Mouse (Mus musculus) myocyte (in vitro differentiated cells): Measurements from ENCODE around the gene Fyn. TPM values are rescaled to one million over a fixed set of nuclear protein-coding genes. Genes with fewer than 3 reads are reported as not detected.

Experiments used
- H3K27me3 ChIP-seq: one replicate; pipeline ENCODE4 v1.6.1; 2011; ENCODE audit not compliant: control insufficient read depth, insufficient read depth, insufficient read length
- H3K36me3 ChIP-seq: one replicate; pipeline ENCODE4 v1.6.1; 2011; ENCODE audit not compliant: control insufficient read depth, insufficient read depth
- H3K4me2 ChIP-seq: one replicate; pipeline ENCODE4 v1.6.1; 2011; ENCODE audit warnings: low read depth, control low read depth
- H3K4me3 ChIP-seq: one replicate; pipeline ENCODE4 v1.5.1; 2011; ENCODE audit warnings: mild to moderate bottlenecking, control low read depth, moderate library complexity
- H3K79me2 ChIP-seq: one replicate; pipeline ENCODE4 v1.6.1; 2011; ENCODE audit not compliant: control insufficient read depth, insufficient read depth
- H3ac ChIP-seq: one replicate; pipeline ENCODE4 v1.6.1; 2011; ENCODE audit not compliant: control insufficient read depth, insufficient read length
- CEBPB ChIP-seq: IDR thresholded peaks from 2 replicates; pipeline ENCODE4 v1.6.1; 2011; ENCODE audit warnings: mild to moderate bottlenecking, moderate library complexity; ENCODE audit not compliant: poor library complexity, insufficient read depth, severe bottlenecking
- E2F4 ChIP-seq: IDR thresholded peaks from one replicate; pipeline ENCODE4 v1.6.1; 2011; ENCODE audit warnings: mild to moderate bottlenecking, control low read depth, moderate library complexity; ENCODE audit not compliant: insufficient read depth
- MAX ChIP-seq: IDR thresholded peaks from one replicate; pipeline ENCODE4 v1.6.1; 2011; ENCODE audit warnings: low read depth, mild to moderate bottlenecking, control low read depth
- MYOD1 ChIP-seq, 3 experiments: IDR thresholded peaks; one replicate each; pipeline ENCODE4 v1.6.1; 2011; ENCODE audit warnings: control low read depth in 2 of 3, low read depth in 2 of 3, mild to moderate bottlenecking in 2 of 3, moderate library complexity in 1 of 3; ENCODE audit not compliant: insufficient read length in 2 of 3, control insufficient read depth in 1 of 3
- MYOG ChIP-seq, 3 experiments: IDR thresholded peaks; one replicate each; pipeline ENCODE4 v1.6.1; 2011; ENCODE audit warnings: control low read depth in 2 of 3, low read depth in 2 of 3, mild to moderate bottlenecking in 2 of 3; ENCODE audit not compliant: insufficient read length in 2 of 3, control insufficient read depth in 1 of 3, insufficient read depth in 1 of 3
- POLR2A ChIP-seq: IDR thresholded peaks from one replicate; pipeline ENCODE4 v1.6.1; 2011; ENCODE audit warnings: low read depth, mild to moderate bottlenecking, control low read depth, moderate library complexity; ENCODE audit not compliant: insufficient read length
- POLR2AphosphoS2 ChIP-seq: IDR thresholded peaks from one replicate; pipeline ENCODE4 v1.6.1; 2011; ENCODE audit warnings: low read depth, control low read depth; ENCODE audit not compliant: insufficient read length
- REST ChIP-seq: IDR thresholded peaks from one replicate; pipeline ENCODE4 v1.6.1; 2011; ENCODE audit warnings: mild to moderate bottlenecking, control low read depth, moderate library complexity; ENCODE audit not compliant: insufficient read depth, insufficient read length
- SRF ChIP-seq: IDR thresholded peaks from one replicate; pipeline ENCODE4 v1.6.1; 2011; ENCODE audit warnings: low read depth; ENCODE audit not compliant: control insufficient read depth, insufficient read length
- TCF12 ChIP-seq: IDR thresholded peaks from one replicate; pipeline ENCODE4 v1.6.1; 2011; ENCODE audit warnings: mild to moderate bottlenecking, control low read depth; ENCODE audit not compliant: poor library complexity, insufficient read depth, severe bottlenecking
- TCF3 ChIP-seq: IDR thresholded peaks from one replicate; pipeline ENCODE4 v1.6.1; 2011; ENCODE audit warnings: low read depth, control low read depth; ENCODE audit not compliant: insufficient read length
- USF1 ChIP-seq: IDR thresholded peaks from one replicate; pipeline ENCODE4 v1.6.1; 2011; ENCODE audit warnings: low read depth, mild to moderate bottlenecking, control low read depth, moderate library complexity
- polyA plus RNA-seq: library from polyadenylated mRNA; unstranded; fragments of >200 nt; fragmentation: generic; extraction: Trizol; gene quantifications from one replicate; pipeline ENCODE4 v1.2.1, GENCODE M21; 2012; ENCODE audit warnings: missing spikeins

Fyn gene
- polyA plus RNA-seq, 1 experiment: 148 TPM

DNA sequence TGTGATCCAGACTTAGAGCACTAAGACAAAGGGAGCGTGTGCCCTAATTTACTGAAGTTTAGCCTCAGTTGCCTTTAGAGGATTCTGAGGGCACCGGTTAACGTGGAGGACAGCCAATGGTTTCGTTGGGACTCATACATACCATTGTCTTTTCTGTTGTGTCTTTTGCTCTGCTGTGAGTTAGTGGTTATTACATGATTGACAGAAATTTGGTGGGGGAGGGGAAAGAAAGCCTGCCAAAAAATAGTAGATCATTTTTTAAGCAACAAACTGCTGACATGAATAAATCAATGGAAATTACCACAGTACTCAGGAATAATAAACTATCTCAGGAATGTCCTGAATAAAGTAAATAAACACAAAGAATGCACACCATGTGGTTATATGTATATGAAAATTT, 117.3 kb downstream of the Fyn start:
- no peaks in the 10 kb centered on the region for H3K27me3 ChIP-seq
- H3ac ChIP-seq: no peak overlapping the region
- H3K79me2 ChIP-seq: peaks cover 20% of the 10 kb centered on the region
- no peak overlapping the region for H3K4me3 ChIP-seq
- TF ChIP-seq POLR2A (no peak), CEBPB (no peak), SRF (no peak), E2F4 (no peak), MYOD1 (IDR thresholded peaks at IDR 0.05; ENCODE audit: control insufficient read depth in 1 of 3, insufficient read length in 2 of 3, low read depth in 2 of 3) (no peak), MYOG (IDR thresholded peaks at IDR 0.05; ENCODE audit: control insufficient read depth in 1 of 3, insufficient read depth in 1 of 3, insufficient read length in 2 of 3, low read depth in 2 of 3) (no peak), MAX (no peak), TCF12 (no peak), POLR2AphosphoS2 (no peak), REST (no peak), TCF3 (no peak)
- H3K36me3 ChIP-seq: peaks cover 11% of the 10 kb centered on the region
- no peak overlapping the region for H3K4me2 ChIP-seq

DNA sequence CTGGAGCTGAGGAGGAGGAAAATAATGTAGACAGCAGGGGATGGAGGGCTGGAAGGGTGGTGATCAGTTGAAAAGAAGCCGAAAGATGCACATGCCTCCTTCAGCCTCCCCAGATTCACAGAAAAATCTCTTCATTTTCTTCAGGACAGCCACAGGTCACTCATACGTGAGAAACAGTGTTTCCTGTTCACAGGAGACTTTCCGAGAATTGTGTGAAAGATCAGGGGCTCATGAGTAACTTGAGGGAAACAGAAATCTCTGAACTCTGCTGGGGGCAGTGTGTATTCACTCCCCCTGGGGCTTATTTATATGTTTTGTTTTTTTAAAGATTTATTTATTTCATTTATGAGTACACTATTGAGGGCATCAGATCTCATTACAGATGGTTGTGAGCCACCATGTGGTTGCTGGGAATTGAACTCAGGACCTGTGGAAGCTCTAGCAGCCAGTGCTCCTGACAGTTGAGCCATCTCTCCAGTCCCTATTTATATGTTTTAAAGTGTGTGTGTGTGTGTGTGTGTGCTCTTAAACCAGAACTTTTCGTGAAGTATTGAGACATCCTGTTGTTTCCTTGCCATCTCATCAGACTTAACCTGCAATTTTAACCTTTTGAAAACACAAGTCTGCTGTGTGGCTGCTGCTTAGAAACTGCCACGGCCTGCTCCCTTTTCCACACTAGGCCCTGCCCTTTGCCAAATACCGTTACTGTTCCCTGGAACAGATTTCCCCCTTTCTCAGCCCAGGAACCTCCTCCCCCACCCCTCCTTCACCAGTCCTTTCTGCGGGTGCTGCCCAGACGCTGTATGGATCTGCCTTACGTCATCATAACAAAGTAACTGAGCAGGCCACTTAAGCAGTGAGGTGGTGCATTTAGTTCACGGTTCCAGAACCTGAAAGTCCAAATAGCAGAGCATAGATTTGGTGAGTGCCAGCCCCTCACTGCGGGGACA, 118.1 kb downstream of the Fyn start:
- H3K4me2 ChIP-seq: no peak overlapping the region
- no peak overlapping the region for H3K4me3 ChIP-seq
- no peak overlapping the region for H3ac ChIP-seq

GRCm38 (mm10) chr10:39487740-39488415, 119.2 kb downstream of the Fyn start:
- no peak for TF ChIP-seq REST
- no peak for TF ChIP-seq TCF3
- no peak for TF ChIP-seq TCF12
- TF ChIP-seq MYOG (IDR thresholded peaks at IDR 0.05; ENCODE audit: control insufficient read depth in 1 of 3, insufficient read depth in 1 of 3, insufficient read length in 2 of 3, low read depth in 2 of 3): no peak
- no peak for TF ChIP-seq MYOD1 (IDR thresholded peaks at IDR 0.05; ENCODE audit: control insufficient read depth in 1 of 3, insufficient read length in 2 of 3, low read depth in 2 of 3)
- TF ChIP-seq POLR2A: no peak
- no peak for TF ChIP-seq POLR2AphosphoS2
- TF ChIP-seq USF1: no peak
- TF ChIP-seq CEBPB: no peak
- no peaks in the 10 kb centered on the region for H3K27me3 ChIP-seq
- no peak overlapping the region for H3K4me2 ChIP-seq
- H3K4me3 ChIP-seq: no peak overlapping the region
- H3K36me3 ChIP-seq: peaks cover 7% of the 10 kb centered on the region
- H3K79me2 ChIP-seq: peaks cover 23% of the 10 kb centered on the region
- H3ac ChIP-seq: no peak overlapping the region

More for the DNA sequence above, 118.1 kb downstream of the Fyn start:
- peaks cover 11% of the 10 kb centered on the region for H3K36me3 ChIP-seq
- TF ChIP-seq CEBPB: no peak
- TF ChIP-seq USF1: no peak
- TF ChIP-seq MAX: no peak
- TF ChIP-seq E2F4: no peak
- no peak for TF ChIP-seq TCF12
- TF ChIP-seq MYOG (IDR thresholded peaks at IDR 0.05; ENCODE audit: control insufficient read depth in 1 of 3, insufficient read depth in 1 of 3, insufficient read length in 2 of 3, low read depth in 2 of 3): no peak
- no peak for TF ChIP-seq SRF
- no peak for TF ChIP-seq TCF3
- TF ChIP-seq POLR2AphosphoS2: no peak
- TF ChIP-seq REST: no peak
- TF ChIP-seq MYOD1 (IDR thresholded peaks at IDR 0.05; ENCODE audit: control insufficient read depth in 1 of 3, insufficient read length in 2 of 3, low read depth in 2 of 3): no peak
- no peaks in the 10 kb centered on the region for H3K27me3 ChIP-seq
- peaks cover 20% of the 10 kb centered on the region for H3K79me2 ChIP-seq

DNA sequence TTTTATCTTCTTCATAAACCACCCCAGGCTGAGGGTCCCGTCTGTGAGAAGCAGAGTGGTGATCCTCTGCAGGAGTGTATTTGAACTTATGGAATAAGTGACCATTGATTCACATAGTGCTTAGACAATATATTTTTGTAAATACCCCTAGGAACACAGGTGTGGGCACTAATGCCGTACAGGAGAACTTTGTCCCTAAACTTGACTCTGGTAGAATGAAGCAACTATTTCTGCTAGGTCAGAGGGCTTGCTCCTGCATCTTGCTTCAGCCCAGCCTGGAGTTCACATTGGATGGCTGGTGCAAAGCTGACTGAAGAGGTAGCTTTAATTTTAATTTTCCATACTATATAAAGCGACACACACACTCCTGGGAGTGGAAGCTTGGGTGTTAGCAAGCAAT, 119.9 kb downstream of the Fyn start:
- no peaks in the 10 kb centered on the region for H3K27me3 ChIP-seq
- H3K4me2 ChIP-seq: no peak overlapping the region
- H3K36me3 ChIP-seq: peaks cover under 1% of the 10 kb centered on the region
- H3ac ChIP-seq: no peak overlapping the region
- H3K79me2 ChIP-seq: peaks cover 30% of the 10 kb centered on the region
- no peak overlapping the region for H3K4me3 ChIP-seq
- no peak for TF ChIP-seq E2F4
- TF ChIP-seq MAX: no peak
- TF ChIP-seq SRF: no peak
- TF ChIP-seq POLR2A: no peak
- no peak for TF ChIP-seq CEBPB
- no peak for TF ChIP-seq TCF12
- no peak for TF ChIP-seq USF1
- TF ChIP-seq TCF3: no peak
- TF ChIP-seq MYOD1 (IDR thresholded peaks at IDR 0.05; ENCODE audit: control insufficient read depth in 1 of 3, insufficient read length in 2 of 3, low read depth in 2 of 3): no peak
- no peak for TF ChIP-seq MYOG (IDR thresholded peaks at IDR 0.05; ENCODE audit: control insufficient read depth in 1 of 3, insufficient read depth in 1 of 3, insufficient read length in 2 of 3, low read depth in 2 of 3)
- TF ChIP-seq POLR2AphosphoS2: no peak
- TF ChIP-seq REST: no peak
